Mouse (Mus musculus): ENCODE data around the gene Pacsin2.
A peak's percentile ranks its signal among the peaks of the same experiment; 100 is the strongest.
"Not testable (repeated sequence)": the region's sequence is repeated elsewhere in the genome, so short reads cannot be mapped to it uniquely, and the experiment has no call there.

Gene Pacsin2

GRCm38 (mm10) chr15:83365697-83366096 lies 98.7 kb downstream of the Pacsin2 start:
- no peak for DNase-seq

GRCm38 (mm10) chr15:83364194-83364593 lies 100.2 kb downstream of the Pacsin2 start:
- DNase-seq = no peak

GRCm38 (mm10) chr15:83362813-83363212 lies 101.6 kb downstream of the Pacsin2 start:
- DNase-seq = not testable (repeated sequence)

- not testable (repeated sequence) for DNase-seq
These were observed 103.5 kb downstream of the Pacsin2 start for GRCm38 (mm10) chr15:83360899-83361298.

- no peak for DNase-seq
These were observed 104.3 kb downstream of the Pacsin2 start for GRCm38 (mm10) chr15:83360140-83360539.

GRCm38 (mm10) chr15:83358476-83358875 lies 105.9 kb downstream of the Pacsin2 start:
- no peak for DNase-seq

GRCm38 (mm10) chr15:83351546-83351945 lies 112.9 kb downstream of the Pacsin2 start:
- no peak for DNase-seq

- no peak for DNase-seq
These were observed 113.5 kb downstream of the Pacsin2 start for GRCm38 (mm10) chr15:83350859-83351258.

- DNase-seq = peak; percentile 97
These were observed 114.3 kb downstream of the Pacsin2 start, which contains the start of gene Arfgap3 for GRCm38 (mm10) chr15:83349954-83350711. Arfgap3 (minus strand) TSS chr15:83350247.

- DNase-seq = no peak
These were observed 115.0 kb downstream of the Pacsin2 start for GRCm38 (mm10) chr15:83349225-83349953.

- DNase-seq = no peak
These were observed 115.7 kb downstream of the Pacsin2 start for GRCm38 (mm10) chr15:83348747-83349146.

GRCm38 (mm10) chr15:83345898-83346529 lies 118.4 kb downstream of the Pacsin2 start:
- no peak for DNase-seq

GRCm38 (mm10) chr15:83344956-83345355 lies 119.5 kb downstream of the Pacsin2 start:
- DNase-seq = no peak

GRCm38 (mm10) chr15:83344157-83344556 lies 120.2 kb downstream of the Pacsin2 start:
- DNase-seq = no peak

- no peak for DNase-seq
These were observed 125.5 kb downstream of the Pacsin2 start for GRCm38 (mm10) chr15:83338908-83339307.

GRCm38 (mm10) chr15:83337903-83338870 lies 126.2 kb downstream of the Pacsin2 start:
- no peak for DNase-seq

GRCm38 (mm10) chr15:83332373-83332772 lies 132.0 kb downstream of the Pacsin2 start:
- DNase-seq = peak; percentile 20

GRCm38 (mm10) chr15:83328952-83329351 lies 135.5 kb downstream of the Pacsin2 start:
- DNase-seq = no peak

Data from embryo, embryonic 11 days (tissue).